Mouse (Mus musculus) liver, adult 2 months (tissue): ENCODE results near the gene Lrrc38.

Source experiments
- CTCF ChIP-seq: fragments of 200-500 bp; IDR thresholded peaks from 2 replicates; pipeline ENCODE4 v1.5.1; 2011; ENCODE audit warnings: low read depth, low read length, control low read depth
- POLR2A ChIP-seq: fragments of 200-500 bp; IDR thresholded peaks from 2 replicates; pipeline ENCODE4 v1.6.1; 2011; ENCODE audit warnings: low read length, control low read depth; ENCODE audit not compliant: insufficient read depth; ENCODE audit errors: extremely low read depth

- TF ChIP-seq CTCF = no peak
- no peak for TF ChIP-seq POLR2A
Observed at GRCm38 (mm10) chr4:143382163-143382562, 32.6 kb downstream of the Lrrc38 start.
